Mouse (Mus musculus): ENCODE results near the gene Rnf114. TPM values are rescaled to one million over a fixed set of nuclear protein-coding genes. Genes with fewer than 3 reads are reported as not detected.

The Rnf114 gene
- polyA plus RNA-seq, 1 experiment from 2014 or later: 98.7 TPM

- DNase-seq (no peak), ATAC-seq (ENCODE audit: insufficient read depth) (no peak)
- 95% methylated on average over 9 of the region's 9 CpGs for WGBS
These were observed 19.9 kb downstream of the Rnf114 start for GRCm38 (mm10) chr2:167512365-167512764.

GRCm38 (mm10) chr2:167512970-167513369 is 20.5 kb downstream of the Rnf114 start:
- H3K27me3 ChIP-seq (ENCODE audit: insufficient read depth, low read length): no peaks in the 10 kb centered on the region
- H3K9me3 ChIP-seq (ENCODE audit: low read depth, low read length): no peaks in the 10 kb centered on the region
- H3K4me2 ChIP-seq: no peak overlapping the region
- no peak overlapping the region for H3K9ac ChIP-seq
- ATAC-seq (ENCODE audit: insufficient read depth) (no peak), DNase-seq (peak; percentile 22)
- 91% methylated on average over 5 of the region's 5 CpGs for WGBS
- H3K4me3 ChIP-seq (ENCODE audit: low read depth, low read length): no peak overlapping the region
- H3K27ac ChIP-seq (ENCODE audit: low read depth): no peak overlapping the region
- no peaks in the 10 kb centered on the region for H3K4me1 ChIP-seq (ENCODE audit: insufficient read depth)
- peaks cover 97% of the 10 kb centered on the region for H3K36me3 ChIP-seq (ENCODE audit: insufficient read depth)
- TF ChIP-seq CTCF (IDR thresholded peaks at IDR 0.05; ENCODE audit: low read depth): peak; percentile 51

More at GRCm38 (mm10) chr2:167512365-167512764, 19.9 kb downstream of the Rnf114 start:
- H3K9me3 ChIP-seq (ENCODE audit: low read depth, low read length): no peaks in the 10 kb centered on the region
- H3K4me3 ChIP-seq (ENCODE audit: low read depth, low read length): no peak overlapping the region
- TF ChIP-seq CTCF (IDR thresholded peaks at IDR 0.05; ENCODE audit: low read depth): no peak
- no peak overlapping the region for H3K9ac ChIP-seq
- no peak overlapping the region for H3K27ac ChIP-seq (ENCODE audit: low read depth)
- H3K27me3 ChIP-seq (ENCODE audit: insufficient read depth, low read length): no peaks in the 10 kb centered on the region
- H3K4me1 ChIP-seq (ENCODE audit: insufficient read depth): no peaks in the 10 kb centered on the region
- H3K36me3 ChIP-seq (ENCODE audit: insufficient read depth): peaks cover 97% of the 10 kb centered on the region
- H3K4me2 ChIP-seq: no peak overlapping the region

GRCm38 (mm10) chr2:167514641-167515040 is 22.2 kb downstream of the Rnf114 start:
- ATAC-seq (ENCODE audit: insufficient read depth) (no peak), DNase-seq (no peak)
- Histone ChIP-seq H3K9ac (no peak overlapping the region), H3K4me2 (no peak overlapping the region), H3K9me3 (ENCODE audit: low read depth, low read length) (no peaks in the 10 kb centered on the region), H3K36me3 (ENCODE audit: insufficient read depth) (peaks cover 83% of the 10 kb centered on the region), H3K27ac (ENCODE audit: low read depth) (no peak overlapping the region), H3K27me3 (ENCODE audit: insufficient read depth, low read length) (no peaks in the 10 kb centered on the region), H3K4me1 (ENCODE audit: insufficient read depth) (no peaks in the 10 kb centered on the region), H3K4me3 (ENCODE audit: low read depth, low read length) (no peak overlapping the region)
- TF ChIP-seq CTCF (IDR thresholded peaks at IDR 0.05; ENCODE audit: low read depth): no peak
- 89% methylated on average over 4 of the region's 4 CpGs for WGBS

GRCm38 (mm10) chr2:167515688-167516087 is 23.2 kb downstream of the Rnf114 start:
- Histone ChIP-seq H3K4me2 (no peak overlapping the region), H3K4me3 (ENCODE audit: low read depth, low read length) (no peak overlapping the region), H3K9me3 (ENCODE audit: low read depth, low read length) (no peaks in the 10 kb centered on the region), H3K27me3 (ENCODE audit: insufficient read depth, low read length) (no peaks in the 10 kb centered on the region), H3K36me3 (ENCODE audit: insufficient read depth) (peaks cover 76% of the 10 kb centered on the region), H3K27ac (ENCODE audit: low read depth) (no peak overlapping the region), H3K4me1 (ENCODE audit: insufficient read depth) (no peaks in the 10 kb centered on the region), H3K9ac (no peak overlapping the region)
- no peak for TF ChIP-seq CTCF (IDR thresholded peaks at IDR 0.05; ENCODE audit: low read depth)
- ATAC-seq (ENCODE audit: insufficient read depth): no peak
- 85% methylated on average over 5 of the region's 5 CpGs for WGBS
- DNase-seq: no peak

- Histone ChIP-seq H3K4me3 (ENCODE audit: low read depth, low read length) (no peak overlapping the region), H3K9ac (no peak overlapping the region), H3K27me3 (ENCODE audit: insufficient read depth, low read length) (no peaks in the 10 kb centered on the region), H3K27ac (ENCODE audit: low read depth) (no peak overlapping the region), H3K4me1 (ENCODE audit: insufficient read depth) (no peaks in the 10 kb centered on the region), H3K36me3 (ENCODE audit: insufficient read depth) (peaks cover 36% of the 10 kb centered on the region), H3K9me3 (ENCODE audit: low read depth, low read length) (no peaks in the 10 kb centered on the region), H3K4me2 (no peak overlapping the region)
- DNase-seq (no peak), ATAC-seq (ENCODE audit: insufficient read depth) (no peak)
- 79% methylated on average over 5 of the region's 5 CpGs for WGBS
- TF ChIP-seq CTCF (IDR thresholded peaks at IDR 0.05; ENCODE audit: low read depth): peak; percentile 53
These were observed 27.3 kb downstream of the Rnf114 start for GRCm38 (mm10) chr2:167519606-167520252.

- peak overlapping the region; percentile 18; the same call in 1 of the 2 replicates for H3K27ac ChIP-seq (ENCODE audit: low read depth)
- DNase-seq: peak; percentile 67
These were observed 35.8 kb downstream of the Rnf114 start for GRCm38 (mm10) chr2:167528278-167528677.

GRCm38 (mm10) chr2:167529935-167530513 is 37.6 kb downstream of the Rnf114 start:
- H3K4me1 ChIP-seq (ENCODE audit: insufficient read depth): no peaks in the 10 kb centered on the region
- H3K27me3 ChIP-seq (ENCODE audit: insufficient read depth, low read length): no peaks in the 10 kb centered on the region
- H3K27ac ChIP-seq (ENCODE audit: low read depth): no peak overlapping the region
- WGBS: 46% methylated on average over 5 of the region's 5 CpGs
- H3K4me2 ChIP-seq: no peak overlapping the region
- H3K9me3 ChIP-seq (ENCODE audit: low read depth, low read length): no peaks in the 10 kb centered on the region
- TF ChIP-seq CTCF (IDR thresholded peaks at IDR 0.05; ENCODE audit: low read depth): no peak
- no peak overlapping the region for H3K9ac ChIP-seq
- DNase-seq (no peak), ATAC-seq (ENCODE audit: insufficient read depth) (no peak)
- H3K4me3 ChIP-seq (ENCODE audit: low read depth, low read length): no peak overlapping the region
- H3K36me3 ChIP-seq (ENCODE audit: insufficient read depth): no peaks in the 10 kb centered on the region

More at GRCm38 (mm10) chr2:167528278-167528677, 35.8 kb downstream of the Rnf114 start:
- Histone ChIP-seq H3K9ac (no peak overlapping the region), H3K4me1 (ENCODE audit: insufficient read depth) (no peaks in the 10 kb centered on the region), H3K36me3 (ENCODE audit: insufficient read depth) (no peaks in the 10 kb centered on the region), H3K9me3 (ENCODE audit: low read depth, low read length) (no peaks in the 10 kb centered on the region), H3K4me3 (ENCODE audit: low read depth, low read length) (no peak overlapping the region), H3K4me2 (no peak overlapping the region), H3K27me3 (ENCODE audit: insufficient read depth, low read length) (no peaks in the 10 kb centered on the region)
- TF ChIP-seq CTCF (IDR thresholded peaks at IDR 0.05; ENCODE audit: low read depth): peak; percentile 63
- ATAC-seq (ENCODE audit: insufficient read depth): no peak
- 14% methylated on average over 5 of the region's 5 CpGs for WGBS
